Mouse (Mus musculus) layer of hippocampus, adult 2 months (tissue): ENCODE results near the gene Spa17. TPM values are rescaled to one million over a fixed set of nuclear protein-coding genes. Genes with fewer than 3 reads are reported as not detected.

Experiments used
- DNase-seq, 2 experiments: peaks; one replicate each; pipeline ENCODE4 v3.0.0; 2022; ENCODE audit warnings: low spot score in 2 of 2
- H3K27ac ChIP-seq: fragments of 200-600 bp; 2 replicates; pipeline ENCODE4 v1.8.1; 2022
- H3K4me3 ChIP-seq: fragments of 200-600 bp; 2 replicates; pipeline ENCODE4 v1.8.1; 2022; ENCODE audit warnings: mild to moderate bottlenecking
- CTCF ChIP-seq: fragments of 200-600 bp; conservative IDR thresholded peaks from 2 replicates; pipeline ENCODE4 v1.8.1; 2022; ENCODE audit warnings: antibody characterized with exemption, mild to moderate bottlenecking, moderate library complexity
- total RNA-seq, 2 experiments: library from RNA; stranded (reverse); gene quantifications; 2 replicates each; pipeline ENCODE4 v1.2.3; 2021

The Spa17 gene
- total RNA-seq, 2 experiments from 2014 or later, result 1.5 to 1.9 TPM

DNA sequence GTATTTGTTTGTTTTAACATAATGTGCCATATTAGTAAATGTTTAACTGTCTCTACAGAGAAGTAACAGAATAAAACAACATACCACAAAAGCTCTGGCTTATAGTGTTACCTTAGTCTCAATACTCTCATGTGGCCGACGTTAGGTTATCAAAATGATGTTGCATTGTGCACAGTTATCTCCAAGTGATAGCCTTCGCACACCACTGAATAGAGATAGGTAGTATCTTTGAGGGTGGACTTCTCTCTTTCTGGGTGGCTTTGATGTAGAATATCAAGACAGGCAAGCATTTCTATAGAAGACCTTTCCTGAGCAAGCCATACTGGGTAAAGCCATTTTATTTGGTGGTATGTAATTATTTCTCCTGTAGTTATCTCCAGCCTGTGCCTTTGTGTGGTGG is 8.4 kb downstream of the Spa17 start:
- DNase-seq, result no peak
- Histone ChIP-seq H3K27ac (no peak overlapping the region), H3K4me3 (no peak overlapping the region)
- no peak for TF ChIP-seq CTCF

GRCm38 (mm10) chr9:37600538-37601205 is 12.8 kb downstream of the Spa17 start:
- Histone ChIP-seq H3K4me3 (no peak overlapping the region), H3K27ac (no peak overlapping the region)
- DNase-seq, result no peak
- TF ChIP-seq CTCF, result no peak

DNA sequence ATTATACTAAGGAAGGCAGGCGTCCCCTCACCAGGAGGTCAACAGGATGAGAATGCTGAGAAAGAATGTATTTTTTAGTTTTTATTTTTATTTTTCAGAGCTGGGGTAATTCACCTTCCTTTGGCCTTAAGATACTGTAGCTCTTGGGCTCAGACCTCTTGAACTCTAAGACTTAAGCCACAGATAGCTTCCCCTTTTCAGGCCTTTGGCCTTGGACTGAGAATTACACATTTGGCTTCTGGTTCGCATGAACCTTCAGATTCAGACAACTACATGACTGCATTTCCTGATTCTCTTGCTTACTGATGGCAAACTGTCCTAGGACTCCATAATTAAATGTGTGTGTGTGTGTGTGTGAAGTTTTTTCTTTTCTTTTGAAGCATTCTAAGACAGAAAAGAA is 14.9 kb downstream of the Spa17 start:
- H3K4me3 ChIP-seq, result no peak overlapping the region
- H3K27ac ChIP-seq, result no peak overlapping the region
- no peak for TF ChIP-seq CTCF
- DNase-seq, result no peak

- no peak overlapping the region for H3K27ac ChIP-seq
- no peak for TF ChIP-seq CTCF
- no peak for DNase-seq
- no peak overlapping the region for H3K4me3 ChIP-seq
Measured at GRCm38 (mm10) chr9:37595570-37595969, 18.0 kb downstream of the Spa17 start.

- Histone ChIP-seq H3K27ac (no peak overlapping the region), H3K4me3 (no peak overlapping the region)
- DNase-seq, result no peak
- no peak for TF ChIP-seq CTCF
Measured at GRCm38 (mm10) chr9:37593690-37594089, 19.8 kb downstream of the Spa17 start.

GRCm38 (mm10) chr9:37592633-37593032 is 20.9 kb downstream of the Spa17 start:
- DNase-seq, result no peak
- no peak for TF ChIP-seq CTCF
- Histone ChIP-seq H3K27ac (no peak overlapping the region), H3K4me3 (no peak overlapping the region)

GRCm38 (mm10) chr9:37592025-37592424 is 21.5 kb downstream of the Spa17 start:
- Histone ChIP-seq H3K27ac (no peak overlapping the region), H3K4me3 (no peak overlapping the region)
- TF ChIP-seq CTCF, result no peak
- DNase-seq, result no peak

DNA sequence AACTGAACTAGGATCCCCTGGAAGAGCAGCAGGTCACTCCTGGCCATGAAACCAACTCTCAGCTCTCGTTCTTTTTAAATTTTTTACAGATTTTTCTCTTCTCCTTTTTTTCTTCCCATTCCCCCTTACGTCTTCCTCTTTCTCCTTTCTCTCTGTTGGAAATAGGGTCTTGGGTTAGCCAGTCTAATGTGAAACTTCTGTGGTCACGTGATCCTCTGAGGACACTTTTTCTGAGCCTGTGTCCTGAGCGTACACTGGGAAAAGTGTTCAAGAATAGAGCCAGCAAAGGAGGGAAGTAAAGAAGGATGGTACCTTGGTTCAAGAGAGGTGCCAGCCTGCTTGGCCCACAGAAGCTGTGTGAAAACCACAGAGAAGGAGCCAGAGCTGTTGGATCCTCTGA is 23.1 kb downstream of the Spa17 start:
- no peak for TF ChIP-seq CTCF
- H3K4me3 ChIP-seq, result no peak overlapping the region
- no peak for DNase-seq
- H3K27ac ChIP-seq, result no peak overlapping the region

- TF ChIP-seq CTCF, result no peak
- Histone ChIP-seq H3K4me3 (no peak overlapping the region), H3K27ac (no peak overlapping the region)
- DNase-seq, result no peak
Measured at GRCm38 (mm10) chr9:37586718-37587117, 26.8 kb downstream of the Spa17 start.

DNA sequence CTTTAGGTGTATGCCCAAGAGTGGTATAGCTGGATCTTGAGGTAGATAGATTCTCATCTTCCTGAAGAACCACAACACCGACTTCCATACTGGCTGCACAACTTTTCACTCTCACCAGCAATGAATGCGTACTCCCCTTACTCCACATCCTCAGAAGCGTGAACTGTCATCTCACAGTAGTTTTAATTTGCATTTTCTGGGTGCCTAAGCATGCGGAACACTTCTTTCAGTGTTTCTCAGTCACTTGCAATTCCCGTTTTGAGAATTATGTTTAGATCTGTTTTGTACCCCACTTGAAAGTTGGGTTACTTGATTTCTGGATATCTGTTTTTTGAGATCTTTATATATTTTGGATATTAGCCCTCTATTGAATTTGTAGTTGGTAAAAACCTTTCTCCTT is 29.9 kb downstream of the Spa17 start:
- H3K27ac ChIP-seq, result no peak overlapping the region
- no peak for TF ChIP-seq CTCF
- no peak overlapping the region for H3K4me3 ChIP-seq
- DNase-seq, result no peak

GRCm38 (mm10) chr9:37576436-37576930 is 37.0 kb downstream of the Spa17 start:
- DNase-seq, result peak; percentile 37 to 38
- peak overlapping the region; percentile 93 for H3K27ac ChIP-seq
- peak overlapping the region; percentile 17; the same call in 1 of the 2 replicates for H3K4me3 ChIP-seq
- TF ChIP-seq CTCF, result 0 out of 2 replicates have a peak, but pooled peaks have one; percentile 16

- Histone ChIP-seq H3K4me3 (no peak overlapping the region), H3K27ac (no peak overlapping the region)
- DNase-seq, result no peak
- no peak for TF ChIP-seq CTCF
Measured at GRCm38 (mm10) chr9:37572204-37572876, 41.2 kb downstream of the Spa17 start.

- no peak for DNase-seq
- Histone ChIP-seq H3K4me3 (no peak overlapping the region), H3K27ac (peak overlapping the region; percentile 86)
- TF ChIP-seq CTCF, result no peak
Measured at GRCm38 (mm10) chr9:37569231-37569835, 44.2 kb downstream of the Spa17 start.
